Mouse (Mus musculus) cerebellum, postnatal 36 days (tissue): ENCODE measurements around the gene Ccdc170.
"Not testable (repeated sequence)": the region's sequence is repeated elsewhere in the genome, so short reads cannot be mapped to it uniquely, and the experiment has no call there.

Source experiments
- DNase-seq, 2 experiments: peaks; one replicate each; pipeline ENCODE4 v3.0.0; 2021 to 2022; ENCODE audit warnings: mixed read lengths in 2 of 2

Gene Ccdc170

GRCm38 (mm10) chr10:4601612-4602011 is 119.3 kb downstream of the Ccdc170 start:
- DNase-seq = not testable (repeated sequence)

DNA sequence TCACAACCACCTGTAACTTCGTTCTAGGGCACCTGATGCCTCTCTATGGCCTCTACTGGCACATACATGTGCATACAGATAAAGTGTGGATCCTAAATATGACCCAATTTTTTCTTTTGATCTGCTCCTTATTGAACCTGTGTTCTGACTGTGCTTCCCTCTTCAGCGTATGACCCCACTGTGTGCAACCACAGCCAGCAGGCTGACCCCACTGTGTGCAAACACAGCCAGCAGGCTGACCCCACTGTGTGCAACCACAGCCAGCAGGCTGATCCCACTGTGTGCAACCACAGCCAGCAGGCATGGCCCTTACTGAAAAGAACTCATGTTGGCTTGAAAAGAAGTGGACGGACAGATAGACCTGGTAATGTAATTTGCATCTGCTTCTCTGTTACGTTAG is 120.2 kb downstream of the Ccdc170 start:
- DNase-seq = no peak

DNA sequence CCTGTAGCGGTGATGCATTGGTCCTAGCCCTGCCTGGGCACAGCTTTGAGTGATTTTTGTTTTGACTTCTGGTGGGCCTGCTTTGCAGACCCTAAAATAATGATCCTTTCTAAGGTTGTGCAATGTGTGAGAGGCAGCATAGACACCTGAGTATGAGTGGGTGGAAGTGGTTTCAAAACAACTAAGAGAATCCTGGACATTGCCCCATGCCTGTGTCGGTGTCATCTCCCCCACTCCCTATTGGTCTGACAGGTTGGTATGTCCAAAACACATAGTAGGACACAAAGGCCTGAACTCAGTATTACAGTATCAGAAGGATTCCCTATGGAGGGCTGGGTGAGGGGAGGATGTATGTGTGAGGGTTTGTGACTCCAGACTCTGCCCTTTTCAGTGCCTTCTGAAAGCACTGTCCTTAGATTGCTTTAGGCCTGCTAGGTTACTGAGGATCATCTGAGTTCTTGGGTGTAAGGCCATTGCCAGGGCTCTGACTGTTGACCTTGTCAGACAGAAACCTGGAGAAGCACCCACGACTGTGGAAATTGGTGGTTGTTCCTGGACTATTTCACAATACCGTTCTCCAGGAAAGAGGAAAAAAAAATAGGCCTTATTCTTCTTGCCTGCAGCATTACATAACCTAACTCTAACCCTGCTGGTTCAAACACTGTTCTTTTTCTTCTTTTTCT is 122.4 kb downstream of the Ccdc170 start:
- DNase-seq = no peak

- DNase-seq = no peak
These were observed 127.9 kb downstream of the Ccdc170 start for GRCm38 (mm10) chr10:4610234-4610633.

- no peak for DNase-seq
These were observed 129.3 kb downstream of the Ccdc170 start, which contains the start of gene Esr1 for GRCm38 (mm10) chr10:4611386-4612155. Gene Esr1 (plus strand): TSS chr10:4611593.
